Mouse (Mus musculus) bone marrow, adult 2 months (tissue): ENCODE results near the gene Retreg1. TPM values are rescaled to one million over a fixed set of nuclear protein-coding genes. Genes with fewer than 3 reads are reported as not detected.

Experiments used
- H3K27ac ChIP-seq: fragments of 200-500 bp; 2 replicates; pipeline ENCODE4 v1.5.1; 2012; ENCODE audit warnings: low read depth, mild to moderate bottlenecking, control low read depth, inconsistent platforms, low read length; ENCODE audit not compliant: control insufficient read depth, poor library complexity, insufficient read depth
- H3K4me1 ChIP-seq: fragments of 200-500 bp; 2 replicates; pipeline ENCODE4 v1.6.1; 2011; ENCODE audit warnings: low read length; ENCODE audit not compliant: control insufficient read depth, insufficient read depth
- H3K4me3 ChIP-seq: fragments of 200-500 bp; replicated peaks from 2 replicates; pipeline ENCODE3; 2011; ENCODE audit warnings: mild to moderate bottlenecking, low read depth, low read length, control low read depth; ENCODE audit not compliant: control insufficient read depth
- CTCF ChIP-seq: fragments of 200-500 bp; IDR thresholded peaks from 2 replicates; pipeline ENCODE4 v1.5.1; 2011; ENCODE audit warnings: low read length, control low read depth; ENCODE audit not compliant: control insufficient read depth, insufficient read depth
- POLR2A ChIP-seq: fragments of 200-500 bp; IDR thresholded peaks from 2 replicates; pipeline ENCODE4 v1.6.1; 2011; ENCODE audit warnings: low read depth, mild to moderate bottlenecking, control low read depth, low read length, borderline replicate concordance; ENCODE audit not compliant: control insufficient read depth
- WGBS: fragments of 180-500 bp; shearing (Covaris S2); methylation state at CpG from one replicate; pipeline ENCODE4 v1.1.7; 2018; 5-methylcytosine and 5-hydroxymethylcytosine counted together
- polyA plus RNA-seq: library from polyadenylated mRNA; stranded (reverse); fragments of >200 nt; gene quantifications from 2 replicates; pipeline ENCODE4 v1.2.4, GENCODE M21; 2011; ENCODE audit warnings: low replicate concordance; ENCODE audit not compliant: missing spikeins, insufficient read depth, insufficient read length

Gene Retreg1
- polyA plus RNA-seq, 1 experiment: 7.7 TPM

GRCm38 (mm10) chr15:25817191-25817590 lies 25.8 kb upstream of the Retreg1 start:
- TF ChIP-seq POLR2A (no peak), CTCF (no peak)
- Histone ChIP-seq H3K4me1 (no peaks in the 10 kb centered on the region), H3K27ac (peak overlapping the region; percentile 24; the same call in 1 of the 2 replicates), H3K4me3 (no peak overlapping the region)
- 84% methylated on average over 2 of the region's 2 CpGs for WGBS

DNA sequence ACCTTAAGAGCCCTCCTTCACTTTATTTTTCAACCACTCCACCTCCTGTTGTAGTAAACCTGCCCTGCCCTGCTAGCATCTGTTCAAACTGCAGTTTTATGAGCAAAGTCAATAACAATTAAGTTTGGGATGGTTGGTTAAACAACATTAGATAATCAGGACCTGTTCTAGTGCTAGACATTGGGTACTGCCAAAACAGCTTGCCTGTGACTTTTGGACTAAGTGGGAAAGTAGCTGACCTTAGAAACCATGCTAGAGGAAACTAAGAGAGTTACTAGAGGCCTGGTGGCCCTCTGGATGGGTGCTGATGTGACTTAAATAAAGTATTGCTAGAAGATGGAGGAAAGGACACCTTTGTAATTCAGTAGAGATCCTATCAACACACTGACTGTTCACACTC lies 21.0 kb upstream of the Retreg1 start:
- TF ChIP-seq POLR2A (no peak), CTCF (no peak)
- Histone ChIP-seq H3K4me1 (no peaks in the 10 kb centered on the region), H3K4me3 (no peak overlapping the region), H3K27ac (no peak overlapping the region)

DNA sequence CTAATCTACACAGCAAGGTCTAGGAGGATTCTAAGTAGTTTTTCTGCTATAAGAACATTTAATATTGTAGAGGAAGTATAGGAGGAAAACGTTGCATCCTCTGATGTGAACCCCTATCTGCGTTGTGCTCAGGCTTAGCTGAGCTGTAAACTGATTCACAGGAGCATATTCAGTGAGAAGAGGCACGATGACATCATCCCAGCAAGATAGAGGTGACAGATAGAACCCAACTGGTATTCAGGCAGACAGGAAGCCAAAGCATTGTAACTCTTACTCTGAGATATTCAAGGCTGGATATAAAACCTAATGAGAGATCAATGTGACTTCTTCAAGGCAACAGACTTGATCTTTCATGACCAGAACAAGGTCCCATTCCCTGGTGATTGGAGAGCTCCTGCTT lies 20.3 kb upstream of the Retreg1 start:
- WGBS: 53% methylated on average over 3 of the region's 3 CpGs
- no peak overlapping the region for H3K4me3 ChIP-seq
- H3K4me1 ChIP-seq: peaks cover 3% of the 10 kb centered on the region
- no peak for TF ChIP-seq CTCF
- TF ChIP-seq POLR2A: no peak
- H3K27ac ChIP-seq: no peak overlapping the region

GRCm38 (mm10) chr15:25826531-25826961 lies 16.4 kb upstream of the Retreg1 start:
- TF ChIP-seq CTCF: no peak
- TF ChIP-seq POLR2A: no peak
- Histone ChIP-seq H3K4me3 (no peak overlapping the region), H3K4me1 (peaks cover 10% of the 10 kb centered on the region), H3K27ac (no peak overlapping the region)
- 79% methylated on average over 8 of the region's 8 CpGs for WGBS

DNA sequence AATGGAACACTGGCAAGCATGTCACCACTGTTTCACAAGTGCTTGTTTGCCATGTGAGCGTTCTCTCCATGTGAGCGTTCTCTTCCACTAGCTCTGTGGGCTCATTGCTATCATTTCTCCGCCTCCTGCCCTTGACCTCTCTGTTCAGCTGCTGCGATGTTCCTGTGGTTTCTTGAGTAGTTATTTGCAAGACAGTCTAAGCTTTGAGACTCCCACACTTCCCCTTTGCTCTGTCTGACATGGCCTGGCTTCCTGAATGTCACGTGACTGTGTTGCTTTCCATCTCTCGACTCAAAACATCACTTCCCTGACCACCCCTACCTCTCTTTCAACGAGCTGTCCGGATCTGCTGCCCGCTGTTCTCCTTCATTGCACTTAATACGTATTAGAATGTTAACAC lies 14.5 kb upstream of the Retreg1 start:
- peak overlapping the region; percentile 28 for H3K27ac ChIP-seq
- no peak overlapping the region for H3K4me3 ChIP-seq
- no peak for TF ChIP-seq CTCF
- no peak for TF ChIP-seq POLR2A

GRCm38 (mm10) chr15:25830426-25830825 lies 12.6 kb upstream of the Retreg1 start:
- no peak for TF ChIP-seq CTCF
- TF ChIP-seq POLR2A: no peak
- peaks cover 19% of the 10 kb centered on the region for H3K4me1 ChIP-seq
- WGBS: 7% methylated on average over 2 of the region's 2 CpGs
- no peak overlapping the region for H3K4me3 ChIP-seq
- peak overlapping the region; percentile 48; the same call in 1 of the 2 replicates for H3K27ac ChIP-seq

More for the DNA sequence above, 14.5 kb upstream of the Retreg1 start:
- WGBS: 2% methylated on average over 10 of the region's 10 CpGs
- H3K4me1 ChIP-seq: peaks cover 15% of the 10 kb centered on the region

GRCm38 (mm10) chr15:25834282-25834681 lies 8.7 kb upstream of the Retreg1 start:
- H3K27ac ChIP-seq: peak overlapping the region; percentile 24; the same call in 1 of the 2 replicates
- TF ChIP-seq CTCF: no peak
- no peak for TF ChIP-seq POLR2A
- H3K4me1 ChIP-seq: peaks cover 12% of the 10 kb centered on the region; the same call in 1 of the 2 replicates
- no peak overlapping the region for H3K4me3 ChIP-seq
- WGBS: 84% methylated on average over 2 of the region's 2 CpGs

- H3K4me3 ChIP-seq: no peak overlapping the region
- WGBS: 69% methylated on average over 17 of the region's 17 CpGs
- peak overlapping the region; percentile 54; the same call in 1 of the 2 replicates for H3K27ac ChIP-seq
- TF ChIP-seq CTCF: no peak
- peaks cover 12% of the 10 kb centered on the region; the same call in 1 of the 2 replicates for H3K4me1 ChIP-seq
Measured at GRCm38 (mm10) chr15:25834920-25835674, 7.9 kb upstream of the Retreg1 start.
